Mouse (Mus musculus) heart, postnatal 0 days (tissue): ENCODE results near the gene Btd.

Source experiments
- CTCF ChIP-seq: IDR thresholded peaks from 2 replicates; pipeline ENCODE4 v1.5.1; 2016; ENCODE audit warnings: antibody characterized with exemption, control low read depth, low read depth
- EP300 ChIP-seq: IDR thresholded peaks from 2 replicates; pipeline ENCODE4 v1.6.1; 2016; ENCODE audit warnings: antibody characterized with exemption, low read depth

GRCm38 (mm10) chr14:31662555-31663211 is 21.9 kb downstream of the Btd start:
- TF ChIP-seq CTCF (no peak), EP300 (peak; percentile 46; the same call in 1 of the 2 replicates)
